Mouse (Mus musculus): ENCODE measurements around the gene Jag2. TPM values are rescaled to one million over a fixed set of nuclear protein-coding genes. Genes with fewer than 3 reads are reported as not detected.

Gene Jag2
- polyA plus RNA-seq, 1 experiment from 2014 or later, result 3.2 TPM

DNA sequence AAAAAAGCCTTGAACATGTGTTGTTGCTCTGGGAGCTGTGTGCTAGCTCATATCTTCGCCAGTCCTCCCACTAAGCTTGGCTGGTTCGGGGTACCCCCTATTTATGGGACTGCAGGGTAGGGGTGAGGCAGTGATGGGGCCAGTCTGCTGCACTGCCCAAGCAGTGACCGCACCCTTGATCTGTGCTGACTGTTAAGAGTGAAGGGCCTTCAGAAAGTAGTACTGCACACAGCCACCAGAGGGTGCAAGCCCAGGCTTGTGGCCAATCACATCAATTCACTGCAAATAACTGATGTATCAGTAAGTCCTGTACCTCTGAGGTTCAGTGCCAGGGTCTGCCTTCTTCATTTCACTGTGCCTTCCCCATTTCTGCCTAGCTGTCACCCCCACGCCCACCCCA, 26.2 kb upstream of the Jag2 start:
- no peak overlapping the region for H3K9ac ChIP-seq (ENCODE audit: low read length)
- WGBS, result 33% methylated on average over 4 of the region's 4 CpGs
- no peak overlapping the region for H3K4me3 ChIP-seq (ENCODE audit: low read depth, low read length)
- DNase-seq (ENCODE audit: low spot score) (peak; percentile 84), ATAC-seq (ENCODE audit: low FRiP score, low TSS enrichment) (peak; percentile 49)
- H3K4me1 ChIP-seq (replicated peaks; ENCODE audit: control insufficient read depth, insufficient read depth), result 0 out of 2 replicates have a peak, but pooled peaks cover 3% of the 10 kb centered on the region
- H3K4me2 ChIP-seq (replicated peaks; ENCODE audit: low read depth), result no peak overlapping the region
- H3K27me3 ChIP-seq (ENCODE audit: control insufficient read depth, insufficient read depth, low read length), result no peaks in the 10 kb centered on the region
- peaks cover 9% of the 10 kb centered on the region; the same call in 1 of the 2 replicates for H3K36me3 ChIP-seq (ENCODE audit: control insufficient read depth, insufficient read depth, low read length)
- no peaks in the 10 kb centered on the region for H3K9me3 ChIP-seq (ENCODE audit: control insufficient read depth, low read length)
- no peak overlapping the region for H3K27ac ChIP-seq (replicated peaks)
- TF ChIP-seq EP300 (optimal IDR thresholded peaks at IDR 0.05), result no peak
- TF ChIP-seq CTCF (IDR thresholded peaks at IDR 0.05; ENCODE audit: low read depth), result peak; percentile 93

DNA sequence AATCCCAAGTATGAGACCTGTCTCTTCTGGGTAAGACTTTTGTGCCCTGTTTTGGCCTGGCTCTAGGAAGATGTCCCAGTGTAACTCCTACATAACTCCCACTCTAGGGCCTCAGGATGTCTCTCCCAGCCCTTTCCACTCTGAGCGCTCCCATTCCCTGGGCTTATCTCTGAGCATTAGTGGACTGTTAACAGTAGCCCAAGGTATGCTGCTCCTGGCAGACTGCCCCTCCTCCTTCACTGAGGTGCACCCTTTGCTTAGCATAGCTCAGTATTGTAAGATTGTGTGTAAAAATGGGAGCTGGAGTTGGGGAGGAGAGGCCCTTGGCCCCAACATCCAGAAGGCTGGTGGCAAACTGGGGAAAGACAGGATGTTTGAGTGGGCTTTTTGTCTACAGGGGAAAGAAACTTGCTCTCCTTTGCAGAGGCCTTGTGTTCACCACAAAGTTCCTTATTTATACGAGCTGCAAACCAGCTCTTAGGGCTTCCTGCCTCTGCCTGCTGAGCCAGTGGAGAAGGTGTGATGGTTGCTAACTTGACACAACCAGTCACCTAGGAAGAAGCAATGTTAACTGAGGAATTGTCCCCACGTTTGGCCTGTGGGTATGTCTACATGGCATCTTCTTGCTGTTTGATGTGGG, 23.5 kb upstream of the Jag2 start:
- Histone ChIP-seq H3K36me3 (ENCODE audit: control insufficient read depth, insufficient read depth, low read length) (no peaks in the 10 kb centered on the region), H3K4me3 (ENCODE audit: low read depth, low read length) (no peak overlapping the region), H3K4me2 (replicated peaks; ENCODE audit: low read depth) (no peak overlapping the region), H3K4me1 (replicated peaks; ENCODE audit: control insufficient read depth, insufficient read depth) (0 out of 2 replicates have a peak, but pooled peaks cover 6% of the 10 kb centered on the region), H3K9me3 (ENCODE audit: control insufficient read depth, low read length) (no peaks in the 10 kb centered on the region), H3K27me3 (ENCODE audit: control insufficient read depth, insufficient read depth, low read length) (no peaks in the 10 kb centered on the region), H3K9ac (ENCODE audit: low read length) (no peak overlapping the region), H3K27ac (replicated peaks) (peak overlapping the region; percentile 70)
- ATAC-seq (ENCODE audit: low FRiP score, low TSS enrichment), result peak; percentile 19; the same call in 1 of the 2 replicates
- 67% methylated on average over 3 of the region's 3 CpGs for WGBS
- DNase-seq (ENCODE audit: low spot score), result peak; percentile 47
- no peak for TF ChIP-seq EP300 (optimal IDR thresholded peaks at IDR 0.05)
- TF ChIP-seq CTCF (IDR thresholded peaks at IDR 0.05; ENCODE audit: low read depth), result no peak

DNA sequence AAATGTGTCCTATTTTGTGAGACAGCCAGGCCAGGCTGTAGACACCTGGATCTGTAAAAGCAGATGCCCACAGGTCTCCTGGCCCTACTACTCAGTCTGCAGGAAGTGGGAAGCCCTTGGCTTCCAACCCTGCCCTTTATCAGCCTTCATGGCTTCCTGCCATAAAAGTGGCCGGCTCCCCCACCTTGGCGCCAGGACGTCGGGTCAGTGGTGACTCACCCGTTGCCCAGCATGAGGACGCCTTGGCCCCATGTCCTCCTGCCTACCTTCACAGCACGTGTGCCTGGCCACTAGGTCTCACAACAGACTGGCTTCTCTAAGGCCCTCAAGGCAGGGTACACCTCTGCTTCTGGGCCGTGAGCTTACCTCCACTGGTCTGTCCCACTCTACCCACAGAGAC, 22.9 kb upstream of the Jag2 start:
- 53% methylated on average over 8 of the region's 8 CpGs for WGBS
- H3K4me2 ChIP-seq (replicated peaks; ENCODE audit: low read depth), result no peak overlapping the region
- DNase-seq (ENCODE audit: low spot score), result peak; percentile 88
- H3K27me3 ChIP-seq (ENCODE audit: control insufficient read depth, insufficient read depth, low read length), result no peaks in the 10 kb centered on the region
- H3K27ac ChIP-seq (replicated peaks), result peak overlapping the region; percentile 70
- peak; percentile 78 for ATAC-seq (ENCODE audit: low FRiP score, low TSS enrichment)
- no peak for TF ChIP-seq EP300 (optimal IDR thresholded peaks at IDR 0.05)
- TF ChIP-seq CTCF (IDR thresholded peaks at IDR 0.05; ENCODE audit: low read depth), result no peak
- no peaks in the 10 kb centered on the region for H3K9me3 ChIP-seq (ENCODE audit: control insufficient read depth, low read length)
- H3K4me3 ChIP-seq (ENCODE audit: low read depth, low read length), result no peak overlapping the region
- no peak overlapping the region for H3K9ac ChIP-seq (ENCODE audit: low read length)
- H3K36me3 ChIP-seq (ENCODE audit: control insufficient read depth, insufficient read depth, low read length), result no peaks in the 10 kb centered on the region
- H3K4me1 ChIP-seq (replicated peaks; ENCODE audit: control insufficient read depth, insufficient read depth), result 0 out of 2 replicates have a peak, but pooled peaks cover 6% of the 10 kb centered on the region

DNA sequence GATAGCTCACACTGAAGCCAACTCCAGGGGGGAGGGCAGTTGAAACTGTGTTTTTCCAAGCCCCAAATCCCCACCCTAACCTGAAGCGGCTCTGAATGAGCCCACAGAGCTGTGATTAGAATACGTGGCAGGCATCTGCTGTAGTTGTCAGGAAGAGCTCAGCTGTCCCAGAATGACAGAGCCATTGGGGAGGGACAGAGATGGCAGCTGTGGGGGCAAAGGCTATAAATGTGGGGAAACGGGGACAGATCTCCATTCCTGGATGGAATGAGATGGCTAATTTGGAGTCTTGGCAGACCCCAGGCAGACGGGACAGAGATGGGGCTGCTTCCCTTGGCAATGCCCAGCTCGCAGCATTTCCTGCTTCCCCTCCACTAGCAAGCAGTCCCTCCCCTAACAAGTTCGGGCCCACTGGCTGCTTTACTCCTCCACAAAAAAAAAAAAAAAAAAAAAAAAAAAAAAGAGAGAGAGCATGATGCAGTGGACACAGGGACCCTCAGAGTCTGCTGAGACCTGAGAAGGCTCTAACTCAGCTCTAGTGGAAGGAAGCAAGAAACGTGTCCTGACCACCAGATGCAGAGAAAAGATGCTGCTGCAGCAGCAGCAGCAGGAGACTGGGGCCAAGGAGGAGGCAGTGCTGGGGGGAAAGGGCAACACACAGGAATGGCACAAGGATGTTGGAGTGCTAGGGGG, 21.7 kb upstream of the Jag2 start:
- Histone ChIP-seq H3K4me1 (replicated peaks; ENCODE audit: control insufficient read depth, insufficient read depth) (0 out of 2 replicates have a peak, but pooled peaks cover 6% of the 10 kb centered on the region), H3K4me3 (ENCODE audit: low read depth, low read length) (no peak overlapping the region), H3K27me3 (ENCODE audit: control insufficient read depth, insufficient read depth, low read length) (no peaks in the 10 kb centered on the region), H3K36me3 (ENCODE audit: control insufficient read depth, insufficient read depth, low read length) (no peaks in the 10 kb centered on the region), H3K9ac (ENCODE audit: low read length) (no peak overlapping the region), H3K4me2 (replicated peaks; ENCODE audit: low read depth) (no peak overlapping the region), H3K9me3 (ENCODE audit: control insufficient read depth, low read length) (no peaks in the 10 kb centered on the region), H3K27ac (replicated peaks) (no peak overlapping the region)
- TF ChIP-seq CTCF (IDR thresholded peaks at IDR 0.05; ENCODE audit: low read depth) (no peak), EP300 (optimal IDR thresholded peaks at IDR 0.05) (no peak)
- no peak for ATAC-seq (ENCODE audit: low FRiP score, low TSS enrichment)
- no peak for DNase-seq (ENCODE audit: low spot score)
- WGBS, result 25% methylated on average over 7 of the region's 7 CpGs

DNA sequence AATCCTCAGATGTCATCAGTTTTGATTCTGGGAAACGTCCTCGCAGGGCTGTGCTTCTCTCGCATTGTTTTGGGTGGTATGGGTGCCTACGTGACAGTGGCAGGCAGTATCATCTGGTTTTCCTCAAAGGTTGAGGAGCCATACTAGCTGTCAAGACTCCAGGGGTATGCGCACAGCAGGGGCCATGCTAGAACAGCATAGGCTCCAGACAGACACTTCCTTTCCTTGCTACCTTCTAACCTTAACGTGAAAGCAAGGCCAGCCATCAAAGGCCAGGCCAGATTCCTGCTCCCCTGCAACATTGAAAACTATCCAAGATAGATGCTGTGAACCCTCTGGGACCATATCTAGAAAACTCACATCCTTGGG, 21.2 kb upstream of the Jag2 start:
- no peak overlapping the region for H3K27ac ChIP-seq (replicated peaks)
- no peaks in the 10 kb centered on the region for H3K27me3 ChIP-seq (ENCODE audit: control insufficient read depth, insufficient read depth, low read length)
- 0 out of 2 replicates have a peak, but pooled peaks cover 6% of the 10 kb centered on the region for H3K4me1 ChIP-seq (replicated peaks; ENCODE audit: control insufficient read depth, insufficient read depth)
- 4% methylated on average over 6 of the region's 6 CpGs for WGBS
- H3K9me3 ChIP-seq (ENCODE audit: control insufficient read depth, low read length), result no peaks in the 10 kb centered on the region
- no peaks in the 10 kb centered on the region for H3K36me3 ChIP-seq (ENCODE audit: control insufficient read depth, insufficient read depth, low read length)
- H3K4me2 ChIP-seq (replicated peaks; ENCODE audit: low read depth), result peak overlapping the region; percentile 92
- DNase-seq (ENCODE audit: low spot score) (no peak), ATAC-seq (ENCODE audit: low FRiP score, low TSS enrichment) (no peak)
- TF ChIP-seq EP300 (optimal IDR thresholded peaks at IDR 0.05) (no peak), CTCF (IDR thresholded peaks at IDR 0.05; ENCODE audit: low read depth) (no peak)
- H3K4me3 ChIP-seq (ENCODE audit: low read depth, low read length), result peak overlapping the region; percentile 48
- H3K9ac ChIP-seq (ENCODE audit: low read length), result no peak overlapping the region; the same call in 1 of the 2 replicates
